Mouse (Mus musculus): Measurements from ENCODE around the gene Ctrl. TPM values are rescaled to one million over a fixed set of nuclear protein-coding genes. Genes with fewer than 3 reads are reported as not detected.

Ctrl gene
- not detected for polyA plus RNA-seq (2014; fragmentation: Illumina TruSeq; extraction: RNeasy Lipid Tissue Mini Kit (QIAGEN cat#74804); ENCODE audit: low read depth, low replicate concordance)

DNA sequence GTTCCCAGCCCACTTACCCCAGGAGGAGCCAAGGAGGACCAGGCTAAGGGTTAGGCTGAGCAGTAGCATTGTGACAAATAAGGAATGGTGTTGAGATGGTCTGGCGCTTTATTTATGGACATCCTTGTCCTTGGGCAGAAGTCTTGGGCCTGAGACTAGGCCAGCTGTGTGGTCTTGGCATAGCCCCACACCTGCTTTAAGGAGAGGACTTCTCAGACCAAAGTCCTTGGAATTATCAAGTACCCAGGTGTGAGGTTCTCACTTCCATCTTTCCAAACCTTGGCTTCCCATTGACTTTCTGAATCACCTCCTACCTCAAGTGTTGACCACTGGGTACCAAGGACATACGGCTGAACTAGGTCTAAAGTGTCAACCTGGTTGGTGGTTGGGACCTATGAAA, at the start of gene Ctrl:
Gene Ctrl (minus strand): TSS at position 101 of the 400 bp plus-strand sequence.

GRCm38 (mm10) chr8:105979325-105979724, 45.7 kb upstream of the Ctrl start, which contains the start of gene Dpep3:
Gene Dpep3 (minus strand): TSS chr8:105979429.

DNA sequence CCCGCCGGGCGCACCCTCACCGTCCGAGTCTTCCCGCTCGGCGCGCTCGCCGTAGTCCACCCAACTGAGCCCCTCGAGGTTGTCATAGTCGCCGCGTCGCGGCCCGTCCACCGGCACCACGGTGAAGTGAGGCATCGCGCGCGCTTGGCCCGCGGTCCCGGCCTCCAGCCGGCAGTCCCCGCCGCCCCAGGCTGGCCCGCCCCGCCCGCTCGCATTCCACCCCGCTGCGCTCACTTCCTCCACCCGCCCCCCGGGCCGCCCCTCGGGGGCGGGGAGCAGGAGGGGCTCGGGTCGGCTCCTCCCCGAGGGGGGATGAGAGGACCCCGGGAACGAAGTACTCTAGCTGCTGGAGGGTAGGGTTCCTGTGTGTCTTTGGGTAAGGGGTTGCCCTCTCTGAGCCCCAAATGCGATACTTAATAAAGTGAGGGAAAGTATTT, 32.3 kb upstream of the Ctrl start, which contains the start of gene Slc12a4:
Gene Slc12a4 (minus strand): TSS at position 193 of the 437 bp plus-strand sequence.

DNA sequence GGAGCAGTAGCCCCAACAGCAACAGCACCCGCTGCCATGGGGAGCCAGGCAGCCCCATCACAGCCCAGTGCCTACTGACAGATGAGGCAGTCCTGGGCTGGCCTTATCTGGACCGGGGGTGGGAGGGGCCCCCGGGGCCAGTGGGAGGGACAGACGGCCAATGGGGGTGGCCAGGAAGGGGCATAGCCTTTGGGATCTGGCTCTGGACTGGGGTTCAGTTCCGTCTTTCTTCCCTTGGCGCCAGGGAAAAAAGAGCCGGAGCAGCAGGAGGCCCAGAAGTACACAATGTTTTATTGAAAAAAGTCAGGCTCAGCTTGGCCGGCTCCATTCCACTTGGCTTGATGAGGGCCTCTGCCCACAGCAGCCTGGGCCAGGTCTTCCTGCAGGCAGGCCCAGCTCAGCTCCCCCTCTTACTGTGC, 9.7 kb upstream of the Ctrl start, which contains the start of gene Lcat:
Gene Lcat (minus strand): TSS at position 62 of the 419 bp plus-strand sequence.

DNA sequence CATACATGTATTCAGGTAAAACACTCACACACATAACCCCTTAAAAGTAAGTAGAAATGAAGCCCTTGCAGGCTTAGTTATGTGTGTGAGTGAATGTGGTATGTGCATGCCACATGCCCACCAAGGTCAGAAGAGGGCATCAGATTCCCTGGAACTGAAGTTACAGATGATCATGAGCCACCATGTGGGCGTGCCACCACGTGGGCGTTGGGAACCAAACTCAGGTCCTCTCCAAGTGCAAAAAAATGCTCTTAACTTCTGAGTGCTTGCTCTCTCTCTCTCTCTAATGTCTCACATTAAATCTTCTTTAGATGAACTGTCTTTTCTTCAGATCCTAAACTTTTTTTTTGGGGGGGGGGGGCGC, 4.6 kb upstream of the Ctrl start, which contains the start of gene Psmb10:
Gene Psmb10 (minus strand): TSS at position 139 of the 364 bp plus-strand sequence.

DNA sequence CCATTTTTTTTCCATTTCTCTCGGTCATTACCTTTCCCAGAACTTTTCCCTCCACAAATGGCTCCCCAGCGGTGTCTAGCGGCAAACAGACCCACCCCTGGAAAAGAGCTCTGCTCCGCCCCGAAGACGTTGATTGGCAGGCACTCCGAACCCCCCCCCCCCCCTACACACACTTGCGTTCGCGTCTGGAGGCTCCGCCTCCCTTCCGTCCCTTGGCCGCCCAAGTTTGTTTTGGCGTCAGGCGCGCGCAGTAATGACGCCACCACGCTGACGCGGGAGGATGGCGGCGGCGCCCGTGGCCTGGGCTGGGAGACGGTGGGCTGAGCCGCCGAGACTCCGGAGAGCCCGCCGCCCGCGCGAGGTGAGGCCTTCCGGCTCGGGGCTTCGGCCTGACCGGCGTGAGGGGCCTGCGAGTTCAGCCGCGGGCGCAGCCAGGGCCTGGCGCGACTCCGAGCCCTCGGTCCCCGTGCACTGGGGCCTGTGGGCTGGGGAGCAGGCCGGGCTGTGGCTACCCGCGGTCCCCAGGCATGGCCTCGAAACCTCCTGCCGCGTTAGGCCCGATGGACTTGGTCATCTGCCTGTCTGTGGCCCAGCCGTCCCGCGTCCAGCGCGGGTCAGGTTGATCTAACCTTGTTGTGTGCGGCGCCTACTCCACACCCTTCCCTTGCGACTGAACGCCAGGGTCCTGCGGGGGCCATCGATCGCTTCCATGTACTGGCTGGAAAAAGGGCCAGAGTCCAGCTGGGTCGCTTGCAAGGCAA, 33.3 kb downstream of the Ctrl start, which contains the start of gene Pskh1:
Gene Pskh1 (plus strand): TSS at position 262 of the 761 bp plus-strand sequence.

GRCm38 (mm10) chr8:105893339-105893738, 40.3 kb downstream of the Ctrl start, which contains the start of gene Nrn1l:
Gene Nrn1l (plus strand): TSS chr8:105893567.

Other genes starting within 250 kb of the Ctrl start
- gene Carmil2, start 247.6 kb downstream of the Ctrl start, polyA plus RNA-seq (2014; fragmentation: Illumina TruSeq; extraction: RNeasy Lipid Tissue Mini Kit (QIAGEN cat#74804); ENCODE audit: low read depth, low replicate concordance), result 0.14 TPM
- 3.0 TPM for gene Acd, start 232.8 kb downstream of the Ctrl start, polyA plus RNA-seq (2014; fragmentation: Illumina TruSeq; extraction: RNeasy Lipid Tissue Mini Kit (QIAGEN cat#74804); ENCODE audit: low read depth, low replicate concordance)
- 2.3 TPM for gene Pard6a, start 232.7 kb downstream of the Ctrl start, polyA plus RNA-seq (2014; fragmentation: Illumina TruSeq; extraction: RNeasy Lipid Tissue Mini Kit (QIAGEN cat#74804); ENCODE audit: low read depth, low replicate concordance)
- 4.7 TPM for gene 4933405L10Rik, start 226.2 kb downstream of the Ctrl start, polyA plus RNA-seq (2014; fragmentation: Illumina TruSeq; extraction: RNeasy Lipid Tissue Mini Kit (QIAGEN cat#74804); ENCODE audit: low read depth, low replicate concordance)
- gene Enkd1, start 225.7 kb downstream of the Ctrl start, polyA plus RNA-seq (2014; fragmentation: Illumina TruSeq; extraction: RNeasy Lipid Tissue Mini Kit (QIAGEN cat#74804); ENCODE audit: low read depth, low replicate concordance), result 5.3 TPM
- gene Gfod2, start 175.2 kb downstream of the Ctrl start, polyA plus RNA-seq (2014; fragmentation: Illumina TruSeq; extraction: RNeasy Lipid Tissue Mini Kit (QIAGEN cat#74804); ENCODE audit: low read depth, low replicate concordance), result 0.24 TPM
- 11.3 TPM for gene Ranbp10, start 106.5 kb downstream of the Ctrl start, polyA plus RNA-seq (2014; fragmentation: Illumina TruSeq; extraction: RNeasy Lipid Tissue Mini Kit (QIAGEN cat#74804); ENCODE audit: low read depth, low replicate concordance)
- gene Tsnaxip1, start 106.1 kb downstream of the Ctrl start, polyA plus RNA-seq (2014; fragmentation: Illumina TruSeq; extraction: RNeasy Lipid Tissue Mini Kit (QIAGEN cat#74804); ENCODE audit: low read depth, low replicate concordance), result 174 TPM
- 1.8 TPM for gene Cenpt, start 80.6 kb downstream of the Ctrl start, polyA plus RNA-seq (2014; fragmentation: Illumina TruSeq; extraction: RNeasy Lipid Tissue Mini Kit (QIAGEN cat#74804); ENCODE audit: low read depth, low replicate concordance)
- 5.0 TPM for gene Thap11, start 78.7 kb downstream of the Ctrl start, polyA plus RNA-seq (2014; fragmentation: Illumina TruSeq; extraction: RNeasy Lipid Tissue Mini Kit (QIAGEN cat#74804); ENCODE audit: low read depth, low replicate concordance)
- 31.1 TPM for gene Nutf2, start 73.3 kb downstream of the Ctrl start, polyA plus RNA-seq (2014; fragmentation: Illumina TruSeq; extraction: RNeasy Lipid Tissue Mini Kit (QIAGEN cat#74804); ENCODE audit: low read depth, low replicate concordance)
- 10.5 TPM for gene Edc4, start 53.0 kb downstream of the Ctrl start, polyA plus RNA-seq (2014; fragmentation: Illumina TruSeq; extraction: RNeasy Lipid Tissue Mini Kit (QIAGEN cat#74804); ENCODE audit: low read depth, low replicate concordance)
- gene Nrn1l, start 40.3 kb downstream of the Ctrl start, polyA plus RNA-seq (2014; fragmentation: Illumina TruSeq; extraction: RNeasy Lipid Tissue Mini Kit (QIAGEN cat#74804); ENCODE audit: low read depth, low replicate concordance), result not detected
- 2.4 TPM for gene Pskh1, start 33.4 kb downstream of the Ctrl start, polyA plus RNA-seq (2014; fragmentation: Illumina TruSeq; extraction: RNeasy Lipid Tissue Mini Kit (QIAGEN cat#74804); ENCODE audit: low read depth, low replicate concordance)
- 0.31 TPM for gene Psmb10, start 4.6 kb upstream of the Ctrl start, polyA plus RNA-seq (2014; fragmentation: Illumina TruSeq; extraction: RNeasy Lipid Tissue Mini Kit (QIAGEN cat#74804); ENCODE audit: low read depth, low replicate concordance)
- 0.31 TPM for gene Lcat, start 9.5 kb upstream of the Ctrl start, polyA plus RNA-seq (2014; fragmentation: Illumina TruSeq; extraction: RNeasy Lipid Tissue Mini Kit (QIAGEN cat#74804); ENCODE audit: low read depth, low replicate concordance)
- gene Slc12a4, start 32.2 kb upstream of the Ctrl start, polyA plus RNA-seq (2014; fragmentation: Illumina TruSeq; extraction: RNeasy Lipid Tissue Mini Kit (QIAGEN cat#74804); ENCODE audit: low read depth, low replicate concordance), result 0.39 TPM
- gene Dpep3, start 45.6 kb upstream of the Ctrl start, polyA plus RNA-seq (2014; fragmentation: Illumina TruSeq; extraction: RNeasy Lipid Tissue Mini Kit (QIAGEN cat#74804); ENCODE audit: low read depth, low replicate concordance), result 48.5 TPM
- 4.0 TPM for gene Dus2, start 57.5 kb upstream of the Ctrl start, polyA plus RNA-seq (2014; fragmentation: Illumina TruSeq; extraction: RNeasy Lipid Tissue Mini Kit (QIAGEN cat#74804); ENCODE audit: low read depth, low replicate concordance)
- 0.52 TPM for gene Dpep2nb, start 72.1 kb upstream of the Ctrl start, polyA plus RNA-seq (2014; fragmentation: Illumina TruSeq; extraction: RNeasy Lipid Tissue Mini Kit (QIAGEN cat#74804); ENCODE audit: low read depth, low replicate concordance)
- gene Ddx28, start 78.0 kb upstream of the Ctrl start, polyA plus RNA-seq (2014; fragmentation: Illumina TruSeq; extraction: RNeasy Lipid Tissue Mini Kit (QIAGEN cat#74804); ENCODE audit: low read depth, low replicate concordance), result 2.8 TPM
- gene Nfatc3, start 125.0 kb upstream of the Ctrl start, polyA plus RNA-seq (2014; fragmentation: Illumina TruSeq; extraction: RNeasy Lipid Tissue Mini Kit (QIAGEN cat#74804); ENCODE audit: low read depth, low replicate concordance), result 30.0 TPM
- gene Esrp2, start 203.1 kb upstream of the Ctrl start, polyA plus RNA-seq (2014; fragmentation: Illumina TruSeq; extraction: RNeasy Lipid Tissue Mini Kit (QIAGEN cat#74804); ENCODE audit: low read depth, low replicate concordance), result 0.14 TPM
- gene Pla2g15, start 216.5 kb upstream of the Ctrl start, polyA plus RNA-seq (2014; fragmentation: Illumina TruSeq; extraction: RNeasy Lipid Tissue Mini Kit (QIAGEN cat#74804); ENCODE audit: low read depth, low replicate concordance), result 0.71 TPM
- 30.8 TPM for gene Slc7a6, start 235.0 kb upstream of the Ctrl start, polyA plus RNA-seq (2014; fragmentation: Illumina TruSeq; extraction: RNeasy Lipid Tissue Mini Kit (QIAGEN cat#74804); ENCODE audit: low read depth, low replicate concordance)